Mouse (Mus musculus): Measurements from ENCODE around the gene Ttll9. TPM values are rescaled to one million over a fixed set of nuclear protein-coding genes. Genes with fewer than 3 reads are reported as not detected.
A peak's percentile ranks its signal among the peaks of the same experiment; 100 is the strongest.

Gene Ttll9
- polyA plus RNA-seq, 1 experiment from 2014 or later: 1.6 TPM

GRCm38 (mm10) chr2:152944013-152944412 is 18.3 kb upstream of the Ttll9 start:
- 57% methylated on average over 9 of the region's 9 CpGs for WGBS
- ATAC-seq (replicated peaks; ENCODE audit: insufficient number of reproducible peaks, low FRiP score, low TSS enrichment, low read depth) (no peak), DNase-seq (ENCODE audit: low spot score) (no peak)
- Histone ChIP-seq H3K4me3 (ENCODE audit: low read depth, low read length) (no peak overlapping the region), H3K27ac (replicated peaks; ENCODE audit: low read depth, low read length) (no peak overlapping the region), H3K27me3 (ENCODE audit: control insufficient read depth, insufficient read depth, low read length) (peaks cover 42% of the 10 kb centered on the region), H3K9me3 (replicated peaks; ENCODE audit: control insufficient read depth, low read length) (no peaks in the 10 kb centered on the region), H3K9ac (replicated peaks; ENCODE audit: low read length) (no peak overlapping the region), H3K36me3 (replicated peaks; ENCODE audit: control insufficient read depth, insufficient read depth, low read depth, low read length) (no peaks in the 10 kb centered on the region), H3K4me2 (ENCODE audit: low read depth, low read length) (no peak overlapping the region), H3K4me1 (ENCODE audit: control insufficient read depth, insufficient read depth, low read length) (no peaks in the 10 kb centered on the region; the same call in 1 of the 2 replicates)

- Histone ChIP-seq H3K4me2 (ENCODE audit: low read depth, low read length) (no peak overlapping the region), H3K9me3 (replicated peaks; ENCODE audit: control insufficient read depth, low read length) (no peaks in the 10 kb centered on the region), H3K9ac (replicated peaks; ENCODE audit: low read length) (no peak overlapping the region), H3K27ac (replicated peaks; ENCODE audit: low read depth, low read length) (no peak overlapping the region), H3K36me3 (replicated peaks; ENCODE audit: control insufficient read depth, insufficient read depth, low read depth, low read length) (no peaks in the 10 kb centered on the region), H3K4me1 (ENCODE audit: control insufficient read depth, insufficient read depth, low read length) (no peaks in the 10 kb centered on the region; the same call in 1 of the 2 replicates), H3K27me3 (ENCODE audit: control insufficient read depth, insufficient read depth, low read length) (peaks cover 48% of the 10 kb centered on the region), H3K4me3 (ENCODE audit: low read depth, low read length) (no peak overlapping the region)
- DNase-seq (ENCODE audit: low spot score): no peak
- 65% methylated on average over 7 of the region's 7 CpGs for WGBS
- no peak for ATAC-seq (replicated peaks; ENCODE audit: insufficient number of reproducible peaks, low FRiP score, low TSS enrichment, low read depth)
Observed at GRCm38 (mm10) chr2:152947098-152947497, 15.2 kb upstream of the Ttll9 start.

GRCm38 (mm10) chr2:152948438-152949020 is 13.8 kb upstream of the Ttll9 start:
- Histone ChIP-seq H3K36me3 (replicated peaks; ENCODE audit: control insufficient read depth, insufficient read depth, low read depth, low read length) (no peaks in the 10 kb centered on the region), H3K4me2 (ENCODE audit: low read depth, low read length) (no peak overlapping the region), H3K9me3 (replicated peaks; ENCODE audit: control insufficient read depth, low read length) (no peaks in the 10 kb centered on the region), H3K27ac (replicated peaks; ENCODE audit: low read depth, low read length) (no peak overlapping the region), H3K9ac (replicated peaks; ENCODE audit: low read length) (no peak overlapping the region), H3K27me3 (ENCODE audit: control insufficient read depth, insufficient read depth, low read length) (peaks cover 34% of the 10 kb centered on the region), H3K4me1 (ENCODE audit: control insufficient read depth, insufficient read depth, low read length) (no peaks in the 10 kb centered on the region; the same call in 1 of the 2 replicates), H3K4me3 (ENCODE audit: low read depth, low read length) (no peak overlapping the region)
- ATAC-seq (replicated peaks; ENCODE audit: insufficient number of reproducible peaks, low FRiP score, low TSS enrichment, low read depth) (no peak; the same call in 1 of the 2 replicates), DNase-seq (ENCODE audit: low spot score) (no peak)
- WGBS: 84% methylated on average over 5 of the region's 5 CpGs

- Histone ChIP-seq H3K4me1 (ENCODE audit: control insufficient read depth, insufficient read depth, low read length) (no peaks in the 10 kb centered on the region; the same call in 1 of the 2 replicates), H3K36me3 (replicated peaks; ENCODE audit: control insufficient read depth, insufficient read depth, low read depth, low read length) (no peaks in the 10 kb centered on the region), H3K9ac (replicated peaks; ENCODE audit: low read length) (no peak overlapping the region), H3K27me3 (ENCODE audit: control insufficient read depth, insufficient read depth, low read length) (peaks cover 15% of the 10 kb centered on the region), H3K27ac (replicated peaks; ENCODE audit: low read depth, low read length) (no peak overlapping the region), H3K9me3 (replicated peaks; ENCODE audit: control insufficient read depth, low read length) (no peaks in the 10 kb centered on the region), H3K4me3 (ENCODE audit: low read depth, low read length) (peak overlapping the region; percentile 69), H3K4me2 (ENCODE audit: low read depth, low read length) (peak overlapping the region; percentile 97)
- WGBS: 39% methylated on average over 11 of the region's 11 CpGs
- DNase-seq (ENCODE audit: low spot score) (no peak), ATAC-seq (replicated peaks; ENCODE audit: insufficient number of reproducible peaks, low FRiP score, low TSS enrichment, low read depth) (no peak)
Observed at GRCm38 (mm10) chr2:152950358-152951064, 11.8 kb upstream of the Ttll9 start.

GRCm38 (mm10) chr2:152951065-152951849 is 11.0 kb upstream of the Ttll9 start, which contains the start of gene Dusp15:
Gene Dusp15 (minus strand): TSS chr2:152951698.
- ATAC-seq (replicated peaks; ENCODE audit: insufficient number of reproducible peaks, low FRiP score, low TSS enrichment, low read depth) (peak; percentile 32; the same call in 1 of the 2 replicates), DNase-seq (ENCODE audit: low spot score) (peak; percentile 55)
- Histone ChIP-seq H3K27ac (replicated peaks; ENCODE audit: low read depth, low read length) (no peak within 1 kb of the TSS), H3K4me1 (ENCODE audit: control insufficient read depth, insufficient read depth, low read length) (no peaks in the 10 kb centered on the region; the same call in 1 of the 2 replicates), H3K36me3 (replicated peaks; ENCODE audit: control insufficient read depth, insufficient read depth, low read depth, low read length) (no peaks in the 10 kb centered on the region), H3K27me3 (ENCODE audit: control insufficient read depth, insufficient read depth, low read length) (peaks cover 15% of the 10 kb centered on the region), H3K4me2 (ENCODE audit: low read depth, low read length) (peak within 1 kb of the TSS; percentile 97), H3K9me3 (replicated peaks; ENCODE audit: control insufficient read depth, low read length) (no peaks in the 10 kb centered on the region), H3K9ac (replicated peaks; ENCODE audit: low read length) (peak within 1 kb of the TSS; percentile 75), H3K4me3 (ENCODE audit: low read depth, low read length) (peak within 1 kb of the TSS; percentile 69)
- 1% methylated on average over 39 of the region's 54 CpGs for whole genome bisulfite sequencing

GRCm38 (mm10) chr2:152951850-152952720 is 10.2 kb upstream of the Ttll9 start:
- Histone ChIP-seq H3K27ac (replicated peaks; ENCODE audit: low read depth, low read length) (no peak overlapping the region), H3K4me2 (ENCODE audit: low read depth, low read length) (peak overlapping the region; percentile 97), H3K9ac (replicated peaks; ENCODE audit: low read length) (peak overlapping the region; percentile 75), H3K36me3 (replicated peaks; ENCODE audit: control insufficient read depth, insufficient read depth, low read depth, low read length) (no peaks in the 10 kb centered on the region), H3K4me1 (ENCODE audit: control insufficient read depth, insufficient read depth, low read length) (no peaks in the 10 kb centered on the region; the same call in 1 of the 2 replicates), H3K27me3 (ENCODE audit: control insufficient read depth, insufficient read depth, low read length) (peaks cover 15% of the 10 kb centered on the region), H3K9me3 (replicated peaks; ENCODE audit: control insufficient read depth, low read length) (no peaks in the 10 kb centered on the region), H3K4me3 (ENCODE audit: low read depth, low read length) (peak overlapping the region; percentile 69)
- no peak for DNase-seq (ENCODE audit: low spot score)
- 0 out of 2 replicates have a peak, but pooled peaks have one; percentile 26 for ATAC-seq (replicated peaks; ENCODE audit: insufficient number of reproducible peaks, low FRiP score, low TSS enrichment, low read depth)
- 17% methylated on average over 13 of the region's 13 CpGs for WGBS

GRCm38 (mm10) chr2:152958116-152958515 is 4.2 kb upstream of the Ttll9 start:
- no peaks in the 10 kb centered on the region for H3K9me3 ChIP-seq (replicated peaks; ENCODE audit: control insufficient read depth, low read length)
- DNase-seq (ENCODE audit: low spot score) (no peak), ATAC-seq (replicated peaks; ENCODE audit: insufficient number of reproducible peaks, low FRiP score, low TSS enrichment, low read depth) (no peak)
- no peak overlapping the region for H3K4me3 ChIP-seq (ENCODE audit: low read depth, low read length)
- 79% methylated on average over 3 of the region's 3 CpGs for WGBS
- H3K4me1 ChIP-seq (ENCODE audit: control insufficient read depth, insufficient read depth, low read length): no peaks in the 10 kb centered on the region
- no peak overlapping the region for H3K4me2 ChIP-seq (ENCODE audit: low read depth, low read length)
- no peaks in the 10 kb centered on the region for H3K27me3 ChIP-seq (ENCODE audit: control insufficient read depth, insufficient read depth, low read length)
- H3K27ac ChIP-seq (replicated peaks; ENCODE audit: low read depth, low read length): no peak overlapping the region
- H3K9ac ChIP-seq (replicated peaks; ENCODE audit: low read length): no peak overlapping the region
- no peaks in the 10 kb centered on the region for H3K36me3 ChIP-seq (replicated peaks; ENCODE audit: control insufficient read depth, insufficient read depth, low read depth, low read length)
